Mouse (Mus musculus) adrenal gland, adult 2 months (tissue): ENCODE measurements around the gene Plscr1. TPM values are rescaled to one million over a fixed set of nuclear protein-coding genes. Genes with fewer than 3 reads are reported as not detected.
A peak's percentile ranks its signal among the peaks of the same experiment; 100 is the strongest.

ENCODE experiments used
- DNase-seq: peaks from one replicate; pipeline ENCODE4 v3.0.0; 2021
- long read RNA-seq: library from polyadenylated mRNA; stranded (forward); transcript quantifications from one replicate; pipeline ENCODE4 v2.0.0, GENCODE M21; 2021
- polyA plus RNA-seq: library from polyadenylated mRNA; depleted of rRNA; stranded (reverse); fragments of >200 nt; gene quantifications from 2 replicates; pipeline ENCODE4 v1.2.3, GENCODE M21; 2012; rRNA removed
- total RNA-seq, 2 experiments: library from RNA; stranded (reverse); gene quantifications; 2 replicates each; pipeline ENCODE4 v1.2.3; 2021

The Plscr1 gene
- total RNA-seq = 10 to 100 TPM in 1 of 2 experiments, 1 to 10 TPM in 1; 7.2 to 11.2 TPM
- 15.4 and 19.1 TPM in 2 replicates for polyA plus RNA-seq
- long read RNA-seq, partial matches to known transcripts = 0 of 2 reads
- long read RNA-seq, other reads (novel, unspliced or antisense) = 0 of 2 reads

DNA sequence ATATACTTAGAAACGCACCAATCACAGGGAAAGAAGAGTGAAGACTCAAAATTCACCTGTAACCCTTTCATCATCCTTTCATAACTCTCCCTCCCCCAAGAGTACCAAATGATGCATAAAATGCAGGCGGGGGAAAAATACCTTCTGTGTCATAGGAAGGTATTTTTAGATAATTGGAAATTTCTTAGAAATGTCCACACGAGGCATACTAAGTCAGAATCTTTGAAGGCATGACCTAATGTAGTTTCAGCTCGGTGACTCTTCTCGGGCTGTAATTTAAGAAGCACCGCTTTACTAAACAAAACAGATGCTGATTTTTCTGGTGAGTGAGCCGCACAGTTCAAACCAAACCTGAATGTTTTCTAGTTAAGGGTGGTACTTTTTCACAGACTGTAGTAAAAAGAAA, at the start of gene Plscr1:
Gene Plscr1, plus strand, starts transcription at position 304 of the 406 bp plus-strand sequence.
- no peak for DNase-seq

DNA sequence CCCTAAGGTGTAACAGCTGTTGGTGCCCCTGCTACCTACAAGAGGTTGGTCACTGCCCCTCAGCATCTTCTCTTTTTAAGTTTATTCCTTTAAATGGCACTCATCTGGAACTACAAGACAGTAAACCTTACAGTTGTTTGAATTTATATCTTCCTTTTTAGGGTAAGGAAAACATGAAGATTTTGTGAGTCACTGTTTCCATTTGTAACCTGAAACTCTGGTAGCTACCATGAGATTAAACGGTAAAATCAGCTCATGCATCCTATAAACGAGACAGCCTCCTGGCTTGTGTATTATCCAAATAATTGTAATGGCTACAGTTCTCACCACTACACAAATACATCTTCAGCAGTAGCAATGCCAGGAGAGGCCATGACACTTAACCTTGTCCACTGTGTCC, 45.2 kb upstream of the Plscr1 start:
- DNase-seq = no peak

DNA sequence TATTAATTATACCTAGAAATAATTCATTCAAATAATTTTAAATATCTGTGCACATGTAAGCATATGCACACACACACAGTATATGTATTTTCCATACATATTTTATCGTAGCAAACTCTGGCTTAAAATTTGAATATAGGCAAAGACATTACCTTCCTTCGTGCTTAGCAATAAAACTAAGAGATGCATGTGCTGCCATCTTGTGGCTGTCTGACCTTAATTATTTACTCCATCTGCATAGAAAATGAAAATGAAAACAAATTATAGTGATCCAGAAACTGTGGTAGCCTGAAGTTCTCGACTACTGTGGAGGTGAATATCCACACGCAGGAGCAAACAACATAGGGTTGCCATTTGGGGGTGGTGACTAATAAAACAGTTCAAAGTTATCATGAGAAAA, 42.2 kb upstream of the Plscr1 start:
- peak; percentile 25 for DNase-seq

DNA sequence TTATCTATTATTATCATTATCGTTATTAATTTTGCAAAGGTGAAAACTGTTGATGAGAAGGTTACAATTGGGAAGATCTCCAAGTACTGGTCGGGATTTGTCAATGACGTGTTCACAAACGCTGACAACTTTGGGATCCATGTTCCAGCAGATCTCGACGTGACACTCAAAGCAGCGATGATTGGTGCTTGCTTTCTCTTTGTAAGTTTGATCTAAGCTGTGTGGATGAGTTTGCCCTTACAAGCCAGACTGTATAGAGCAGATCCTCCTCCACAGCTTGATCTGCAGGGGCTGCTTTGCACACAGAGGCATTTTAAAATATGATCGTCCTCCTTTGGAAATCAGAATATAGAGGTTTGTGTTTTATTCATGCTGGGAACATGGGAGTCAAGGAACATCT, 41.8 kb upstream of the Plscr1 start:
- DNase-seq = no peak

DNA sequence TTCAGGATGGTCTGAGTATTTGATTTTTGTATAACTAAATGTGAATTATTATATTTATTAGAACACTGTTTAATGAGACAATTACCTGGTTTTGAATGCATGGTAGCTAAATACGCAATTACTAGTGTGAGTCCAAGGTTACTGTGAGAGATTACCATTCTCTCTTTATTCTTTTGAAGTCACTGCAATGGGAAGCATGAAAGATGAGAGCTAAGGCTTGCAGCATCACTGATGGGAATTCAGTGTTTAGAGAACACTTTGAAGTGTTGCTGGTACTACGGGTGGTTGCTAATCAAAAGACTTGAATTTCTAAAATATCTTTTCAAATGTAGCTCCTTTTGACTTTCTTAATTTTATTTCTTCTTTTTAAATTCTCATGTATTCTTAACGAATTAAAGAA, 39.7 kb upstream of the Plscr1 start:
- no peak for DNase-seq

DNA sequence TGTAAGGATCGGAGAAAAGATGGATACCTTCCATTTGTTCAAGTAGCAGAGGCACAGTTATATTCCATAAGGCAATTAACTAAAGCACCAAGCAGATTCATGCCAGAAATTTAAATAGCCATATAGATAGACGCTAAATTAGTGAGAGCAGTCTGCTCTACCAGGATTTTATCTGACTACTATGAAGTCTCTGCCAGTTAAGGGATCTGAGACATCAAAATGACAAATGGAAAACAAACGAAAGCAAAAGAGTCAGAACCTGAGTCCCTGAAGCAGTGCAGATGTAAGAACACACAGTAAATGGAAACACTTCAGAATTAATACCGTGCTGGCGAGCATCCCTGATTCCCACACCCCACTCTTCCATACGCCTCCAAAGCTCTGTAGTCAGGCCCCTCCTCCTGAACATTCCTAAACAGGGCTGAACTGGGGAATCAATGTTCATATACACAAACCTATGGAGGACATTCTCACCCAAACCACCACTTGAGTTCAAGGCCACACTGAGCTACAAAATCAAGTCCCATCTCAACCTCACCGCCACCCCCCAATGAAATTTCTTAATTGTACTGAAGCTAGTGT, 39.1 kb upstream of the Plscr1 start:
- DNase-seq = no peak

DNA sequence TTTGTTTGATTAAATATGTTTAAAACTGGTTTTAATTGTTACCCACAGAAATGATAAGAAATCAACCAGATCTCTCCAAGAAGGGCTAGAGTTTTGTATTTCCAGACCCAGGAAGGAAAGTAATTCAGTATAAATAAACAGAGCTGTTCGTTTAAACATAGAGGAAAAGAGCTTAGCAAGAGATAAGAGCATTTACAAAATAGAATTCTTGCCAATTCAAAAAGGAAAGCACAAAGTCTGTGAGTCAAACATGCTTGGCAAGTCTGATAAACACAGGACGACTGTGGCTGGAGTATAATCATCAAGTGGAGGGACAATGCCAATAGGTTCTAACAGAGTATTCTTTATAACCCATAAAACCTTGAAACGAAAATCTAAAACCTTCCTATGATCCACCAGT, 38.5 kb upstream of the Plscr1 start:
- no peak for DNase-seq

DNA sequence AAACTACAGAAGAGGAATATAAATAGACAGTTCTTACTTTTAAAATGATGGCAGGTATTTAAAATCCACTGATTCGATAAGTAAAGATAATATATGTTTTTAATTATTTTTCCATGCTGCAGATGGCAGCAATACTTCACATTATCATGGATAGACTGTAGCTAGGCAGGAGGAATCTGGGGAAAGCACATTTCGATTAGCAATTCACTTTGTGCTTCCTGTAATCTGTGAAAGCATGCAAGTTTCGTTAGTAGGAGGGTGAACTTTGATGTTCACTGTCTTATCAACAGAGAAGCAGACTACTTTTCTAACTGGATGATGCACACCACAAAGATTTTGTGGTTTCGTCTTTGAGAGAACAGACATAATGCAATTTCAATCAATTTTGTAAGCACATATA, 32.1 kb upstream of the Plscr1 start:
- no peak for DNase-seq

DNA sequence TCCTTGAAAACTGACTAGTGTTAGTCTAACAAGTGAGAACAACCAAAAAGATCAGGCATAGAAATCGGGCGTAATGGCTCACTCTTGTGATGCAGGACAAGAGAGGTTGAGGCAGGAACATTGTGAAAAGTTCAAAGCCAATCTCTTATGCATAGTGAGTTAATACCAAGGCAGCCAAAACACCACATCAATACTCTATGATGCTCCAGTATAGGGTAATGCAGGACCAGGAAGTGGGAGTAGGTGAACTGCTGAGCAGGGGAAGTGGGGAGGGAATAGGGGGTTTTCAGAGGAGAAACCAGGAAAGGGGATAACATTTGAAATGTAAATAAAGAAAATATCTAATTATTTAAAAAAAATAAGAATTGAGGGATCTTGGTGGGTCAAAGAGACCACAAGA, 31.7 kb upstream of the Plscr1 start:
- no peak for DNase-seq

DNA sequence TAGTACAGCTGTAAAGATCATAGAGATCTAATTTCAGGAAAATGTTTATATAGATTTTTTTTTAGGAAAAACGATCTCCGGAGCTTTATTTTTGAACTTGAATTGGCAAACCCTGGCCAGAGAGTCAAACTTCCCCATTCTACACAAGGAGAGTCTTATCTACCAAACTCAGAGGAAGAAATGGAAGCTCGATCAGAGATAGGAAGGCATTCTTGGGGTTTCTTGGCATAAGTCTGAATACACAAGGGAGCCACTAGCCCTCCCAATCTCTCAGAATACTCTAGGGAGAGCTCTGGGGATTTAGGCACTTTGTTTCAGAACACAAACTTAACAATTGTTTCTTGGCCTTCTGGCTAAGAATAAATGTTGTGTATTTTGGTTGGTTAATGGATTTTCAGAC, 29.4 kb upstream of the Plscr1 start:
- no peak for DNase-seq

DNA sequence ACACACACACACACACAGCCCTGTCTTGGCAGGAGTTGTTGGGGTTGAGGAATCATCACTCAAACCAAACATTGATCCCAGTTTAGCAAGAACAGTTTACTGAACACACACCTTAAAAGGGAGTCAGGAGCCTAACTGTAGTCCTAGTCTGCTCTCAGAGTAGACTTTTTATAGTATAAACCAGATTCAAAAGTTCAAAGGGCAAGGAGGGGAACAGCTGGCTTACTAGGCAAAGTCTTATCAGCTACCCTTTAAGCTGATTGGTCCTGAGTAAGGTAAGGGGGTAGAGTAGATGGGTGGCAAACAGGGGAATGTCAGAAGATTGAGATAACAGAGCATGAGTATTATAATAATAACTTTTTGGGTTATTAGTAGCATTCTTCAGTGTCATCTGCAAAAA, 28.1 kb upstream of the Plscr1 start:
- no peak for DNase-seq

DNA sequence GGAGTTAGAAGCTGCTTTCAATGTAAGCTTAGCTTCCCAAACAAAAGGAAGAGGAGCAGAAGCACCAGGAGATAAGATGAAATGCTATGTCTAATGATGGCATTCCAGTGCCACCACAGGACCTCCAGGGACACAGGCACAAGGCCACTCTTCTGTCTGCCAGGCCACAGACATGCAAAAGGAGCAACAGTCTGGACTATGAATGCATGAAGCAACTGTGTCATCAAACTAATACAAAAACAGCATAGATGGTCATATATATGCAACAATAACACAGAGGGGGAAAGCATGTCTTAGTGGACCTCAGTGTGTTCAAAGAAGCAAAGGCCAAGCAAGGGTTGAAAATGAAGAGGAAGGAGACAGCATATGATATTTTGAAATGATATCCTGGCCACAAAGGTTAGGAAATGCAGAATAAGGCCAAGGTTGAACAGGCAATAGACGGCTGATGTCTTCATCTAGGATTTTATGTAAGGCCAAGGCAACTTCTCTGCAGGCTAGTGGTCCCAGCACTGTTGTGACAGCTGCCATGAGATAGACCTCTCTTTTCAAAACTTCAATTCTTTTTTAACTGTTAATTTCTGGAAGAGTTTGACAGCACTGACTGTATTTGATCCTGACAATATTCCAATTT, 24.8 kb upstream of the Plscr1 start:
- peak; percentile 20 for DNase-seq

DNA sequence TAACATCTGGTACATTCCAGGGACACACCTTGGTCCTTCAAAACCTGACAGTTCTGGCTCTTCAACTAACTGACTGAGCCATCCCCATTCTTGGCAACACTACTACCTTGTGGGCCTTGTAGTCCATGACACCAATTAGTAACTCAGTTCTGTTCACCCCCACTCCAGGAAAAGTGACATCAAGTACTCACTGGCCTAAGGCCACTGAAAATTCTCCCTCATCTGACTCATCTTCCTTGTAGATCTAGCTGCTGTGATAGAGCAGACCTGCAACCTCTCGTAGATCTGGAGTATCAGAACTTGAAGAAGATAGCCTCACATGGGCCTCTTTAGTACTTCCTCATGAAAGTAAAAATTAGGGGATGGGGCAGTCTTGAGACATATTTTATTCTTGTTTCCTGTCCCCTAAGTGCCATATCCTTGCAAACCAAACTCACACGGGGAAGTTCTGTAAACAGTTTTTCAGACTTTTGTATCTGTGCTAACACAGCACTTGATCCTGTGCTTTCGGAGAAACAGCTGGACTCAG, 23.4 kb upstream of the Plscr1 start:
- peak; percentile 14 for DNase-seq

DNA sequence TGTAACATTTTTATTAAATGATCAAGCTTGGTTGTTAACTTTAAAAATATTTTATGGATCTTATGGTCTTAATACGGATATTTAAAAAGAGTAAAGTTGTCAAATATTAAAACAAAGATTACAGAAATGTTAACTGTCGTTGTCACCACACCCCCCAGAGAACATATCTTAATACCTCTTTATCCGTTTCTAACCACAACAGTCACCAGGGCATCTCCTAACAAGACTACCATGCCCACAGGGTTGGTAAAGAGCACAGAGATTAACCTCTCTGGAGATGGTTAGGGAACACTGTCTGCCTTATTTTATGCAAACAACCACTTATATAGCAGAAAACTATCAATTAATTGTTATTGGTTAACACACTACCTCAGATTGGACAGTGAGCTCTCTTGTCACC, 22.8 kb upstream of the Plscr1 start:
- DNase-seq = no peak

DNA sequence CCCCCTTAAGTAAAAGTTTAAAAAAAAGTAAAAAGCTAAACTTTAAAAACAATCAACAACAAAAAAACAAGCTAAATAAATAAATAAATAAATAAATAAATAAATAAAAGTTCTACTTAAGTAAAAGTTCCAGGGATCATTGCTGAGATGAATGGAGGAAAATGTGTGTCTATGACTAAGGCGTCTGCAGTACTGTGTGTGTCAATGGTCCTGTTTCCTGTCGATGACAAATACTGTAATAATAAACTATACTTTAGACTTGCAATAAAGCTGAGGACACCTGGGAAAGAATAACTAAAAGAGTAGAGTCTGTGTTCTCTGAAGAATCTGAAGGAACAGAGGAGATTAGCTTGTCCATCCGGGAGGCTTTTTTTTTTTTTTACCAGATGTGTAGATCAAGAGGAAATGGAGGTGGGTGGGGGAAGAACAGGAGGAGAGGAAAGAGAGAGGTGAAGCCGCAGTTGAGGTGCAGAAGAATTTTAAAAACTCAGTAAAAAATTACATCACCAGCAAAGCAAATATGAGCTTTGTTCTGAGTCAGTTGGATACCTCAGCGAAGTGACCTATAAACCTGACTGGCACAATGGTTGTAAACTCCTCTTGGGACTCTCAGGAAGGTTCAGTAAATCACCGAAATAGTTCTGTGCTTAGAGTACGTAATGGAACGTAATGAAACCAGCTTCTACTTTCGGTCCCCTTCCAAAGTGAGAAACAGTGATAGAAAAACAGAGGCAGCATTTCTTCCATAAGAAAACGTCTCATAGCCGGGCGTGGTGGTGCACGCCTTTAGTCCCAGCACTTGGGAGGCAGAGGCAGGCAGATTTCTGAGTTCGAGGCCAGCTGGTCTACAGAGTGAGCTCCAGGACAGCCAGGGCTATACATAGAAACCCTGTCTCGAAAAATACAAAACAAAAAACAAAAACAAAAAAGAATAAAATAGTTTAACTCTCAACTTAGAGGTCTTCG, 20.4 kb upstream of the Plscr1 start:
- DNase-seq = no peak

DNA sequence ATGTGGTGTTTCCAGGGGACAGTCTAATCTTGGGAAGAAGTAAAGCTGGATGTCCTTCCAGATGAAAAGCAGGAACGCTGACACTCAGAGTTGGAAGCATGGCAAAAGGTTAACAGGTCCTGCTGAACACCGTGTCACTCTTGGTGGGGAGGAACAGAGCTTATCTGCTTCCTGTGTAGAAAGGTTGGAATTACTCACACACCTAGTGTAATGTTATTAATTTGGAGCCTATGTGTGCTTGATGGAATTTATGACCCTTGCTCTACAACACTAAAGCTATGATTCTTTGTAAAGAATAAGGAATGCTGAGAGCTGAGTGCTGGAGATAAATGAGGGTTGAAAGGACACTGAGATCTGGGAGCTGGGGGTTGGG, 19.7 kb upstream of the Plscr1 start:
- no peak for DNase-seq

DNA sequence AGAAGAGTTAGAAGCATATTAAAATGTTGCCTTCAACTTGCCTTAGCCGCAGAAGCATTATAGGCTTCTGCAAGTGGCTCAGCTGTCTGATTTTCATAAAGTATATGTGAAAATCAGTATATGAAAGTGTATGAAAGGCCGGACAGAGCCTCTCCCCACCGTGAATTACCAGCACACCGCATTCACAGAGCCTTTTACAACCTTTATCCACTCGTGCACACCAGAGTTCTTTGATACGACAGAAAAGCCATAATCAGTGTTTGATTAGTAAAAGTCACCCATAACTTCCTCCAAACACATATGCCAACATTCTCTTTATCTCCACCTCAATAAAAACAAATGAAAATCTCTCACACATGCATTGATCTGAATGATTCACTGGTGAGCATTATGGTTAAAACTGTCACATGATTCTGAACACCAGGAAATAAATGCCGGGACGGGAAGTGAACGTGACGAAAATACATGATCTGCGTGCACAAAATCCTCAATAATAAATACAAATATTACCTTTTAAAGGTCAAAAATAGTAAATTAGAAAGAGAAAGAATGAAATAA, 14.6 kb upstream of the Plscr1 start:
- no peak for DNase-seq

DNA sequence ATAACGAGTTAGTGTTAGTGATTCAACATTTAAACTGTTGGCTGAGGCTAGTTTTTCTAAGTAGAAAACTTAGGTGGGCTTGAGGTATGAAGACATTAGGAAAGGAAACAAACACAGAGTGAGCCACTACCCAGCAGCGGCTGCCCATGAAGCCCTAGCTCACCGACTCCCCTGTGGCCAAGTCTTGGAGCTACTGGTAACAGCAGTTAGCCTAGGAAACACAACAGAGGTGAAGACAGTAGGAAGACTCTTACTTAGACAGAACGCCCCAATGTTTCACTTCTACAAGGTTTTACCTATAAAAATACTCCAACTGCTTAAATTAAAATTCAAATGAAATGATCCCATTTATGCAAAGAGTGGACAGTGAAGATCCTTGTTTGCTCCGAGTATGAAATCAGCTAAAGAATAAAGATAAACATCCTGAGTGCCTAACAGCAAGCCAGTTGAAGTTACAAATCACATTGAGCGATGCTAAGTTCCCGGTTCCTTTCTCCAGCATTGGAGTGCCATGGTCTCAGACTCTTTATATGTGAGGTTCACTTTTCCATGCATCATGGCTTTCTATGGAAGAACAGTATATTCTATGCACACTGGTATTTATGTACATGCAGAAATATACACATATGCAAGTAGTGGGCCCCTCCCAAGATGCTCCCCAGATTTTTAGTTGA, 640 bp upstream of the Plscr1 start:
- no peak for DNase-seq

DNA sequence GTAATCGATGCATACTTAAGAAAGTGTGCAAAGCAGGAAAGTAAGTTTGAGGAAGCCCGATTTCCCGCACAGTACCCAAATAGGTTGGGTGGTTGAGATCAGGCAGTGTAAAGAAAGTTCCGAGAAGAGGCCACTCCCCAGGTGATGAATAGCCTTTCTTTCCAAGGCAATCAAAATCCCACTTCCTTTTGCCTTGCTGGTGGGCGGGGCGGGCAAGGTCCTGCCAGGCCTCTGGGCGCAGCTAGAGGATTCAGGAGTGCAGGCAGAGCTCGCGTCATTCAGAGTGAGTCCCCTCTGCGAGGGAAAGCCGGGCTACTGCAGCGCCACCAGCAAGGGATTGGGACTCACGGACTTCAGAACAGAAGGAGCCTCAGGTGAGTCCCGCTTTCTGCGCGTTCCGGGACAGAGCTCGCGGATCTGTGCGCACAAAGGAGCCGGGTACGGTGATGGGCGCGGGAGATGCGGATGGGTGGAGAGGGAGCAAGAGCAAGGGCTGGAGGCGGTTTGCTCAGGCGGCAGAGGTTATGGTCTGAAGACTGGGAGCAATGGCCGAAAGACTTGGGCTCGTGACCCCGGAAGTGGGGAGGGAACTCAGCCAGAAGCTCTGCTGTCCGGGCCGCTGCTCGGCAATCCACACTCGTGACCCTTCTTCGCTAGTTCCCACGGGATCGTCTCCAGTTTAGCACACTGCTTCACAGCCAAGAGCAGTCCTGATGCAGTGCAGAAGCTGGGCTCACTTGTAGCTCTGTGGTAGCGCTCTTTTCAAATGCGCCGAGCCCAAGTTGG, 630 bp downstream of the Plscr1 start:
- DNase-seq = peak; percentile 89

DNA sequence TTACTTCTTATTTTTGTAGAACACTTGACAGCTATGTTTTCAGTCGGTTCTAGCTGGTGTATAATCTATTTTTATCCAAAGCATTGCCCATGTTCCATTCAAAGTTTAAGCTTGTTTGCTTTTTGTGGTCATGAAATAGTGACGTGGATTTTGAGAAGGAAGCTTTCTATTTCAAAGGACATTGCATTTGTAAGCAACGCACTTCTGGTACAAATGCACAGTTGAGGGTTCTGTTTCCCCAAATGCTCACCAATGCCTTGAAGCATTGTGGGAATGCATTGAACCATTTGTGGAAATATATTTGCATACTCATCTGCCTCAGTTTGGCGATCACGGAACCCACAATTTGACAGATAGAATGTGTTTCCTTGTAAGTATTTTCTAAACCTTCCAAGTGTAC, 3.2 kb downstream of the Plscr1 start:
- no peak for DNase-seq
